ENCODE assay signal across 16 mouse cellular contexts in genomic region chr3:115774723-115775122, GRCm38 (mm10). TPM values are rescaled to one million over a fixed set of nuclear protein-coding genes. Genes with fewer than 3 reads are reported as not detected.
DNase-seq lines count a peak whose midpoint lies in the region; ATAC-seq and TF ChIP-seq lines count a peak whose summit lies in the region.
"Had no signal": no experiment of that assay in that cellular context is flagged by ENCODE, and none has a peak within 500 bp of the region (broad histone marks: within the 10 kb centered on the region; RNA-seq: fewer than 3 reads in every experiment).

No protein-coding gene starts in this region.

- H3K4me2 ChIP-seq in midbrain, embryonic 11.5 days, result no peak overlapping the region
- peak overlapping the region; percentile 46 for H3K4me2 ChIP-seq in forebrain, embryonic 14.5 days (ENCODE audit: low read length)
- peak overlapping the region; percentile 16 for H3K4me2 ChIP-seq in hindbrain, embryonic 16.5 days (ENCODE audit: low read length)
- peak overlapping the region; percentile 40 for H3K4me2 ChIP-seq in neural tube, embryonic 13.5 days
- H3K4me2 ChIP-seq in stomach, postnatal 0 days (replicated peaks; ENCODE audit: low read depth), result no peak overlapping the region
- H3K4me2 ChIP-seq: embryonic facial prominence, embryonic 13.5 days; limb, embryonic 13.5 days had no signal

- no peak overlapping the region for H3K9ac ChIP-seq in midbrain, embryonic 11.5 days (ENCODE audit: low read length)
- H3K9ac ChIP-seq in forebrain, embryonic 14.5 days (ENCODE audit: low read length), result peak overlapping the region; percentile 53
- no peak overlapping the region for H3K9ac ChIP-seq in hindbrain, embryonic 16.5 days (ENCODE audit: low read depth, low read length)
- H3K9ac ChIP-seq in neural tube, embryonic 13.5 days, result 0 out of 2 replicates have a peak overlapping the region, but pooled peaks have one; percentile 17
- no peak overlapping the region for H3K9ac ChIP-seq in stomach, postnatal 0 days (ENCODE audit: low read length)
- H3K9ac ChIP-seq: embryonic facial prominence, embryonic 13.5 days; limb, embryonic 13.5 days had no signal

- WGBS in midbrain, embryonic 11.5 days, result 69% methylated on average over 4 of the region's 4 CpGs
- 76% methylated on average over 4 of the region's 4 CpGs for WGBS in midbrain, embryonic 10.5 days
- 10% methylated on average over 4 of the region's 4 CpGs for WGBS in forebrain, embryonic 14.5 days
- WGBS in hindbrain, embryonic 16.5 days, result 33% methylated on average over 4 of the region's 4 CpGs
- WGBS in neural tube, embryonic 13.5 days, result 35% methylated on average over 4 of the region's 4 CpGs
- 62% methylated on average over 4 of the region's 4 CpGs for WGBS in stomach, postnatal 0 days

- H3K4me1 ChIP-seq in midbrain, embryonic 11.5 days (ENCODE audit: control insufficient read depth, insufficient read depth, low read length), result no peaks in the 10 kb centered on the region
- H3K4me1 ChIP-seq in midbrain, embryonic 10.5 days, result 0 out of 2 replicates have a peak, but pooled peaks cover 5% of the 10 kb centered on the region
- H3K4me1 ChIP-seq in forebrain, embryonic 14.5 days (ENCODE audit: control insufficient read depth, insufficient read depth, low read length), result peaks cover 10% of the 10 kb centered on the region
- H3K4me1 ChIP-seq in hindbrain, embryonic 16.5 days (ENCODE audit: control insufficient read depth, insufficient read depth, low read depth, low read length), result peaks cover 2% of the 10 kb centered on the region; the same call in 1 of the 2 replicates
- H3K4me1 ChIP-seq in neural tube, embryonic 13.5 days (replicated peaks), result peaks cover 11% of the 10 kb centered on the region; the same call in 1 of the 2 replicates
- H3K4me1 ChIP-seq in stomach, postnatal 0 days (replicated peaks; ENCODE audit: control insufficient read depth, insufficient read depth), result no peaks in the 10 kb centered on the region
- H3K4me1 ChIP-seq: embryonic facial prominence, embryonic 13.5 days; limb, embryonic 13.5 days had no signal

- H3K36me3 ChIP-seq in midbrain, embryonic 11.5 days (ENCODE audit: control insufficient read depth, insufficient read depth, low read length), result no peaks in the 10 kb centered on the region
- H3K36me3 ChIP-seq in midbrain, embryonic 10.5 days, result no peaks in the 10 kb centered on the region
- no peaks in the 10 kb centered on the region for H3K36me3 ChIP-seq in forebrain, embryonic 14.5 days (ENCODE audit: control insufficient read depth, insufficient read depth, low read length)
- H3K36me3 ChIP-seq in hindbrain, embryonic 16.5 days (ENCODE audit: control insufficient read depth, insufficient read depth, low read length), result no peaks in the 10 kb centered on the region
- H3K36me3 ChIP-seq in neural tube, embryonic 13.5 days, result no peaks in the 10 kb centered on the region
- H3K36me3 ChIP-seq in stomach, postnatal 0 days (ENCODE audit: control insufficient read depth, insufficient read depth, low read length), result no peaks in the 10 kb centered on the region
- H3K36me3 ChIP-seq: embryonic facial prominence, embryonic 13.5 days; limb, embryonic 13.5 days had no signal

- no peaks in the 10 kb centered on the region for H3K9me3 ChIP-seq in midbrain, embryonic 11.5 days (ENCODE audit: control insufficient read depth, low read length)
- H3K9me3 ChIP-seq in midbrain, embryonic 10.5 days (replicated peaks), result no peaks in the 10 kb centered on the region
- no peaks in the 10 kb centered on the region for H3K9me3 ChIP-seq in forebrain, embryonic 14.5 days (replicated peaks; ENCODE audit: control insufficient read depth, low read length)
- no peaks in the 10 kb centered on the region for H3K9me3 ChIP-seq in hindbrain, embryonic 16.5 days (ENCODE audit: control insufficient read depth, low read length)
- no peaks in the 10 kb centered on the region for H3K9me3 ChIP-seq in neural tube, embryonic 13.5 days
- no peaks in the 10 kb centered on the region for H3K9me3 ChIP-seq in stomach, postnatal 0 days (ENCODE audit: control insufficient read depth, low read length)
- H3K9me3 ChIP-seq: embryonic facial prominence, embryonic 13.5 days; limb, embryonic 13.5 days had no signal

- peak; percentile 53; the same call in 1 of the 2 replicates for ATAC-seq in midbrain, embryonic 11.5 days (ENCODE audit: low FRiP score)
- ATAC-seq in forebrain, embryonic 14.5 days, result peak; percentile 82
- peak; percentile 73 for ATAC-seq in hindbrain, embryonic 16.5 days
- ATAC-seq in neural tube, embryonic 13.5 days (ENCODE audit: low read depth), result peak; percentile 77
- no peak for ATAC-seq in stomach, postnatal 0 days (ENCODE audit: low FRiP score, low TSS enrichment)

- H3K27me3 ChIP-seq in midbrain, embryonic 11.5 days (ENCODE audit: control insufficient read depth, insufficient read depth, low read length), result no peaks in the 10 kb centered on the region
- no peaks in the 10 kb centered on the region for H3K27me3 ChIP-seq in midbrain, embryonic 10.5 days (ENCODE audit: low read depth, poor library complexity, severe bottlenecking)
- no peaks in the 10 kb centered on the region for H3K27me3 ChIP-seq in forebrain, embryonic 14.5 days (replicated peaks; ENCODE audit: control insufficient read depth, insufficient read depth, low read length)
- no peaks in the 10 kb centered on the region for H3K27me3 ChIP-seq in hindbrain, embryonic 16.5 days (replicated peaks; ENCODE audit: control insufficient read depth, insufficient read depth, low read length)
- no peaks in the 10 kb centered on the region for H3K27me3 ChIP-seq in neural tube, embryonic 13.5 days
- no peaks in the 10 kb centered on the region for H3K27me3 ChIP-seq in stomach, postnatal 0 days (ENCODE audit: control insufficient read depth, insufficient read depth, low read length)
- H3K27me3 ChIP-seq: limb, embryonic 13.5 days had no signal

- no peak for DNase-seq in midbrain, embryonic 11.5 days (ENCODE audit: low spot score, missing footprints)
- DNase-seq in midbrain, embryonic 10.5 days (ENCODE audit: low spot score), result no peak
- DNase-seq in forebrain, embryonic 14.5 days (ENCODE audit: low spot score), result peak; percentile 82
- no peak for DNase-seq in stomach, postnatal 0 days (ENCODE audit: low spot score)
- no peak for DNase-seq in right cerebral cortex, postnatal 4 days
- DNase-seq in gastrocnemius, postnatal 14 days, result no peak
- DNase-seq: adrenal gland, postnatal 36 days; cerebellum, adult 9-10 months; gastrocnemius, postnatal 10 days; kidney, adult 2 months; kidney, postnatal 36 days; lung, postnatal 4 days had no signal

- no peak for TF ChIP-seq EP300 in stomach, postnatal 0 days (optimal IDR thresholded peaks at IDR 0.05)

- no peak overlapping the region for H3K27ac ChIP-seq in midbrain, embryonic 11.5 days (ENCODE audit: low read depth, low read length)
- H3K27ac ChIP-seq in midbrain, embryonic 10.5 days (replicated peaks), result no peak overlapping the region; the same call in 1 of the 2 replicates
- peak overlapping the region; percentile 58 for H3K27ac ChIP-seq in forebrain, embryonic 14.5 days (ENCODE audit: low read depth, low read length)
- no peak overlapping the region for H3K27ac ChIP-seq in hindbrain, embryonic 16.5 days (ENCODE audit: low read depth, low read length)
- peak overlapping the region; percentile 54; the same call in 1 of the 2 replicates for H3K27ac ChIP-seq in neural tube, embryonic 13.5 days (replicated peaks)
- H3K27ac ChIP-seq in stomach, postnatal 0 days (replicated peaks), result no peak overlapping the region
- H3K27ac ChIP-seq: embryonic facial prominence, embryonic 13.5 days; limb, embryonic 13.5 days had no signal

- no peak for TF ChIP-seq CTCF in stomach, postnatal 0 days (IDR thresholded peaks at IDR 0.05; ENCODE audit: low read depth)

- no peak overlapping the region for H3K4me3 ChIP-seq in midbrain, embryonic 11.5 days (ENCODE audit: low read depth, low read length)
- no peak overlapping the region for H3K4me3 ChIP-seq in midbrain, embryonic 10.5 days
- H3K4me3 ChIP-seq in forebrain, embryonic 14.5 days (ENCODE audit: low read depth, low read length), result 0 out of 2 replicates have a peak overlapping the region, but pooled peaks have one; percentile 10
- H3K4me3 ChIP-seq in hindbrain, embryonic 16.5 days (ENCODE audit: low read length), result no peak overlapping the region
- H3K4me3 ChIP-seq in neural tube, embryonic 13.5 days, result no peak overlapping the region
- H3K4me3 ChIP-seq in stomach, postnatal 0 days (ENCODE audit: low read depth, low read length), result no peak overlapping the region
- H3K4me3 ChIP-seq: embryonic facial prominence, embryonic 13.5 days; limb, embryonic 13.5 days had no signal

- intact Hi-C loops in gastrocnemius, postnatal 14 days (cut with DNase I; ENCODE audit: low total_unique reads), result no loop called here

RNA-seq across cellular contexts. Expression of gene S1pr1, which starts 59.9 kb away (rescaled TPM):
- polyA plus RNA-seq in midbrain, embryonic 11.5 days (2014; fragmentation: Nextera tagmentation; extraction: Ambion mirVana), result 16.6 and 17.9 TPM in 2 replicates
- 13.4 and 14.9 TPM in 2 replicates for polyA plus RNA-seq in midbrain, embryonic 10.5 days (2016; fragmentation: Nextera tagmentation; extraction: Ambion mirVana)
- polyA plus RNA-seq in forebrain, embryonic 14.5 days (2014; fragmentation: Nextera tagmentation; extraction: Ambion mirVana), result 21.2 and 24.5 TPM in 2 replicates
- 37.6 and 39.9 TPM in 2 replicates for polyA plus RNA-seq in hindbrain, embryonic 16.5 days (2015; fragmentation: Nextera tagmentation; extraction: Ambion mirVana)
- 25.4 and 26.0 TPM in 2 replicates for polyA plus RNA-seq in neural tube, embryonic 13.5 days (2015; fragmentation: Nextera tagmentation; extraction: Ambion mirVana)
- 6.6 and 6.7 TPM in 2 replicates for polyA plus RNA-seq in stomach, postnatal 0 days (2015; fragmentation: Nextera tagmentation; extraction: Ambion mirVana)
- 10 to 100 TPM; 19.7 to 43.0 TPM for total RNA-seq in gastrocnemius, postnatal 14 days (2021)

Comparison
In these comparisons a context has a peak if more than half of its experiments do, and no peak if none do; other contexts are left out.
1. H3K27ac ChIP-seq: peak in forebrain, embryonic 14.5 days (single experiment) and neural tube, embryonic 13.5 days (single experiment); none in midbrain, embryonic 11.5 days (single experiment), midbrain, embryonic 10.5 days (single experiment), hindbrain, embryonic 16.5 days (single experiment) and stomach, postnatal 0 days (single experiment).
2. H3K4me2 ChIP-seq: peak in forebrain, embryonic 14.5 days (single experiment), hindbrain, embryonic 16.5 days (single experiment) and neural tube, embryonic 13.5 days (single experiment); none in midbrain, embryonic 11.5 days (single experiment) and stomach, postnatal 0 days (single experiment).
3. H3K9ac ChIP-seq: peak in forebrain, embryonic 14.5 days (single experiment) and neural tube, embryonic 13.5 days (single experiment); none in midbrain, embryonic 11.5 days (single experiment), hindbrain, embryonic 16.5 days (single experiment) and stomach, postnatal 0 days (single experiment).